Comparison of ENCODE assay signal across 13 mouse cellular contexts in genomic region chr8:90301543-90301942, GRCm38 (mm10). TPM values are rescaled to one million over a fixed set of nuclear protein-coding genes. Genes with fewer than 3 reads are reported as not detected.
A peak's percentile ranks its signal among the peaks of the same experiment; 100 is the strongest.
DNase-seq lines count a peak whose midpoint lies in the region; ATAC-seq lines count a peak whose summit lies in the region.
"Had no signal": no experiment of that assay in that cellular context is flagged by ENCODE, and none has a peak within 500 bp of the region (broad histone marks: within the 10 kb centered on the region; RNA-seq: fewer than 3 reads in every experiment).

No protein-coding gene starts in this region.

- H3K4me3 ChIP-seq in intestine, embryonic 14.5 days (ENCODE audit: low read depth, low read length) = no peak overlapping the region
- no peak overlapping the region for H3K4me3 ChIP-seq in intestine, embryonic 16.5 days (ENCODE audit: low read length)
- no peak overlapping the region for H3K4me3 ChIP-seq in embryonic facial prominence, embryonic 15.5 days (replicated peaks)
- no peak overlapping the region for H3K4me3 ChIP-seq in hindbrain, embryonic 13.5 days
- H3K4me3 ChIP-seq in midbrain, embryonic 15.5 days = no peak overlapping the region
- H3K4me3 ChIP-seq: gastrocnemius, adult 2 months had no signal

- 0 out of 2 replicates have a peak overlapping the region, but pooled peaks have one; percentile 1 for H3K4me2 ChIP-seq in intestine, embryonic 14.5 days (ENCODE audit: low read length)
- H3K4me2 ChIP-seq in intestine, embryonic 16.5 days (ENCODE audit: low read depth, low read length) = no peak overlapping the region
- no peak overlapping the region for H3K4me2 ChIP-seq in embryonic facial prominence, embryonic 15.5 days (replicated peaks)
- no peak overlapping the region for H3K4me2 ChIP-seq in hindbrain, embryonic 13.5 days
- H3K4me2 ChIP-seq in midbrain, embryonic 15.5 days = peak overlapping the region; percentile 0; the same call in 1 of the 2 replicates

- no peak for DNase-seq in intestine, embryonic 14.5 days (ENCODE audit: low spot score)
- DNase-seq in spleen, postnatal 10 days (ENCODE audit: low spot score in 2 of 2) = no peak
- DNase-seq in urinary bladder, adult 2 months (ENCODE audit: low spot score) = no peak
- DNase-seq: adrenal gland, postnatal 25 days; cerebellum, adult 8-10 months; gastrocnemius, adult 2 months; lung, adult 2 months had no signal

- H3K4me1 ChIP-seq in intestine, embryonic 14.5 days (replicated peaks; ENCODE audit: control insufficient read depth, insufficient read depth, low read length) = peaks cover 32% of the 10 kb centered on the region
- H3K4me1 ChIP-seq in intestine, embryonic 16.5 days (ENCODE audit: control insufficient read depth, insufficient read depth, low read length) = peaks cover 7% of the 10 kb centered on the region; the same call in 1 of the 2 replicates
- peaks cover 26% of the 10 kb centered on the region for H3K4me1 ChIP-seq in embryonic facial prominence, embryonic 15.5 days
- peaks cover 60% of the 10 kb centered on the region for H3K4me1 ChIP-seq in hindbrain, embryonic 13.5 days (replicated peaks)
- H3K4me1 ChIP-seq in midbrain, embryonic 15.5 days = peaks cover 50% of the 10 kb centered on the region

- no peaks in the 10 kb centered on the region for H3K27me3 ChIP-seq in intestine, embryonic 14.5 days (replicated peaks; ENCODE audit: control insufficient read depth, insufficient read depth, low read length)
- no peaks in the 10 kb centered on the region for H3K27me3 ChIP-seq in intestine, embryonic 16.5 days (replicated peaks; ENCODE audit: control insufficient read depth, insufficient read depth, low read length)
- peaks cover 19% of the 10 kb centered on the region for H3K27me3 ChIP-seq in embryonic facial prominence, embryonic 15.5 days
- no peaks in the 10 kb centered on the region for H3K27me3 ChIP-seq in hindbrain, embryonic 13.5 days
- no peaks in the 10 kb centered on the region for H3K27me3 ChIP-seq in midbrain, embryonic 15.5 days (replicated peaks)

- 40% methylated on average over 5 of the region's 5 CpGs for WGBS in intestine, embryonic 14.5 days
- WGBS in intestine, embryonic 16.5 days = 33% methylated on average over 5 of the region's 5 CpGs
- 34% methylated on average over 5 of the region's 5 CpGs for WGBS in embryonic facial prominence, embryonic 15.5 days
- WGBS in hindbrain, embryonic 13.5 days = 21% methylated on average over 5 of the region's 5 CpGs
- 12% methylated on average over 5 of the region's 5 CpGs for WGBS in midbrain, embryonic 15.5 days

- H3K9me3 ChIP-seq in intestine, embryonic 14.5 days (ENCODE audit: control insufficient read depth, low read length) = peaks cover 2% of the 10 kb centered on the region; the same call in 1 of the 2 replicates
- H3K9me3 ChIP-seq in intestine, embryonic 16.5 days (ENCODE audit: control insufficient read depth, low read length) = no peaks in the 10 kb centered on the region
- H3K9me3 ChIP-seq in embryonic facial prominence, embryonic 15.5 days (replicated peaks) = no peaks in the 10 kb centered on the region; the same call in 1 of the 2 replicates
- H3K9me3 ChIP-seq in hindbrain, embryonic 13.5 days = no peaks in the 10 kb centered on the region
- H3K9me3 ChIP-seq in midbrain, embryonic 15.5 days = no peaks in the 10 kb centered on the region

- no peak overlapping the region for H3K9ac ChIP-seq in intestine, embryonic 14.5 days (ENCODE audit: low read length)
- H3K9ac ChIP-seq in intestine, embryonic 16.5 days (ENCODE audit: low read depth, low read length) = no peak overlapping the region
- no peak overlapping the region for H3K9ac ChIP-seq in embryonic facial prominence, embryonic 15.5 days
- no peak overlapping the region for H3K9ac ChIP-seq in hindbrain, embryonic 13.5 days
- no peak overlapping the region for H3K9ac ChIP-seq in midbrain, embryonic 15.5 days

- H3K27ac ChIP-seq in intestine, embryonic 14.5 days (ENCODE audit: low read depth) = peak overlapping the region; percentile 77; the same call in 1 of the 2 replicates
- H3K27ac ChIP-seq in intestine, embryonic 16.5 days (ENCODE audit: low read length) = no peak overlapping the region
- H3K27ac ChIP-seq in embryonic facial prominence, embryonic 15.5 days (replicated peaks) = peak overlapping the region; percentile 68; the same call in 1 of the 2 replicates
- peak overlapping the region; percentile 81 for H3K27ac ChIP-seq in hindbrain, embryonic 13.5 days
- peak overlapping the region; percentile 76 for H3K27ac ChIP-seq in midbrain, embryonic 15.5 days
- H3K27ac ChIP-seq: gastrocnemius, adult 2 months had no signal

- H3K36me3 ChIP-seq in intestine, embryonic 14.5 days (ENCODE audit: control insufficient read depth, insufficient read depth, low read length) = no peaks in the 10 kb centered on the region
- H3K36me3 ChIP-seq in intestine, embryonic 16.5 days (ENCODE audit: control insufficient read depth, insufficient read depth, low read length) = no peaks in the 10 kb centered on the region
- H3K36me3 ChIP-seq in embryonic facial prominence, embryonic 15.5 days = no peaks in the 10 kb centered on the region
- H3K36me3 ChIP-seq in hindbrain, embryonic 13.5 days = peaks cover 4% of the 10 kb centered on the region; the same call in 1 of the 2 replicates
- no peaks in the 10 kb centered on the region for H3K36me3 ChIP-seq in midbrain, embryonic 15.5 days (replicated peaks)

- ATAC-seq in intestine, embryonic 14.5 days (replicated peaks; ENCODE audit: low FRiP score, low TSS enrichment, low read depth) = no peak
- no peak for ATAC-seq in intestine, embryonic 16.5 days
- 0 out of 2 replicates have a peak, but pooled peaks have one; percentile 56 for ATAC-seq in embryonic facial prominence, embryonic 15.5 days (ENCODE audit: insufficient number of reproducible peaks, low FRiP score, low TSS enrichment, low read depth)
- ATAC-seq in hindbrain, embryonic 13.5 days (ENCODE audit: low FRiP score) = no peak
- no peak for ATAC-seq in midbrain, embryonic 15.5 days (replicated peaks)
- ATAC-seq in megakaryocyte-erythroid progenitor cell, adult 5-6 weeks (replicated peaks; ENCODE audit: low FRiP score, low TSS enrichment, poor library complexity, severe bottlenecking) = no peak

RNA-seq across cellular contexts. Expression of gene Tox3, which starts 46.6 kb away (rescaled TPM):
- 6.1 and 8.5 TPM in 2 replicates for polyA plus RNA-seq in intestine, embryonic 14.5 days (2014; fragmentation: Nextera tagmentation; extraction: Ambion mirVana)
- polyA plus RNA-seq in intestine, embryonic 16.5 days (2015; fragmentation: Nextera tagmentation; extraction: Ambion mirVana) = 1.8 and 2.0 TPM in 2 replicates
- 4.8 and 5.7 TPM in 2 replicates for polyA plus RNA-seq in embryonic facial prominence, embryonic 15.5 days (2015; fragmentation: Nextera tagmentation; extraction: Ambion mirVana)
- polyA plus RNA-seq in hindbrain, embryonic 13.5 days (2015; fragmentation: Nextera tagmentation; extraction: Ambion mirVana) = 20.1 and 23.6 TPM in 2 replicates
- polyA plus RNA-seq in midbrain, embryonic 15.5 days (2015; fragmentation: Nextera tagmentation; extraction: Ambion mirVana) = 37.3 and 40.5 TPM in 2 replicates
- not detected in 2 replicates for total RNA-seq in megakaryocyte-erythroid progenitor cell, adult 5-6 weeks (2014; fragmentation: Nextera tagmentation)
- total RNA-seq in megakaryocyte-erythroid progenitor cell, adult 5-6 weeks (2017) = not detected in 2 replicates
- 0.43 and 0.57 TPM in 2 replicates for polyA plus RNA-seq in urinary bladder, adult 2 months (2012; rRNA removed)
- total RNA-seq: monocyte, adult 5-6 weeks had no signal

Comparison
In these comparisons a context has a peak if more than half of its experiments do, and no peak if none do; other contexts are left out.
1. H3K4me2 ChIP-seq: peak in intestine, embryonic 14.5 days (single experiment) and midbrain, embryonic 15.5 days (single experiment); none in intestine, embryonic 16.5 days (single experiment), embryonic facial prominence, embryonic 15.5 days (single experiment) and hindbrain, embryonic 13.5 days (single experiment).